Mouse (Mus musculus) bone marrow macrophage, adult 2 months (primary cell): Measurements from ENCODE around the gene Phykpl. TPM values are rescaled to one million over a fixed set of nuclear protein-coding genes. Genes with fewer than 3 reads are reported as not detected.
A peak's percentile ranks its signal among the peaks of the same experiment; 100 is the strongest.
"Not testable (repeated sequence)": the region's sequence is repeated elsewhere in the genome, so short reads cannot be mapped to it uniquely, and the experiment has no call there.

Experiments used
- H3K27ac ChIP-seq: 2 replicates; pipeline ENCODE4 v1.5.1; 2012; ENCODE audit warnings: low read depth, low read length; ENCODE audit not compliant: insufficient read depth
- H3K4me1 ChIP-seq: 2 replicates; pipeline ENCODE4 v1.6.1; 2012; ENCODE audit warnings: low read length; ENCODE audit not compliant: control insufficient read depth, insufficient read depth
- H3K4me3 ChIP-seq: 2 replicates; pipeline ENCODE4 v1.5.1; 2012; ENCODE audit warnings: mild to moderate bottlenecking, low read length, moderate library complexity; ENCODE audit not compliant: insufficient read depth
- CTCF ChIP-seq: IDR thresholded peaks from 2 replicates; pipeline ENCODE4 v1.5.1; 2012; ENCODE audit warnings: low read depth, mild to moderate bottlenecking, low read length, moderate library complexity
- POLR2A ChIP-seq: IDR thresholded peaks from 2 replicates; pipeline ENCODE4 v1.6.1; 2012; ENCODE audit warnings: mild to moderate bottlenecking, low read depth, low read length, borderline replicate concordance
- polyA plus RNA-seq: library from polyadenylated mRNA; stranded (reverse); fragments of >200 nt; gene quantifications from 2 replicates; pipeline ENCODE4 v1.2.4, GENCODE M21; 2012; ENCODE audit not compliant: missing spikeins, insufficient read depth, insufficient read length

Phykpl gene
- polyA plus RNA-seq, 1 experiment: 8.4 TPM

DNA sequence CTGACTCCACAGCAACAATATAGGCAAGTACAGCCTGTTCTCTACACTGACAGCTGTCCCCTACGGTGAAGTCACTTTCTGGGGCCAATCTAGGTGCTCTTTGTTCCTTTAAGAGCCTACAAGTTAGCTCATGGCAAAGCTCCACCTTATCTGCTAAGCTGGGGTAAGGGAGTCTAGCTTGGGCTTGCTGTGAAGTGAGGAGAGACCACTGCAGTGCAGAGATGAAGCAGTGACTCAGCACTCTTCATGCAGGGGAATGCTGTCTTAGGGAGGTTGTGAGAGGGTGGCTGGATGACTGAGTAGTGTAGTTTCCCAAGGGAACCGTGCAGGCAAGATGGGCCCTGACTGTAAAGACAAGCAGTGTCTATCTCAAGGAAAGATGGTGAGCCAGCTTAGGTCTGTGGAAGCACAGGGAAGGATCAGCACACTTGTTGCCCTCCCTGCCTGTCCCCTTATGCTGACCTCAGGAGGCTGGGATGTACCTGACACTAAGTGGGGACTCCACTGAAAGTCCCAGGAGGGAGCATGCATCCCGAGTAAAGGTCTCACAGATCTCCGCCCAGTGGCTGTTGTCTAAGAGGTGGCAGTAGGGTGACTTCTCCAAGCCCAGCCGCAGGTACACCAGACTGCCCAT, 40.7 kb downstream of the Phykpl start:
- Histone ChIP-seq H3K4me3 (no peak overlapping the region), H3K27ac (no peak overlapping the region), H3K4me1 (peaks cover 8% of the 10 kb centered on the region)
- no peak for TF ChIP-seq POLR2A
- no peak for TF ChIP-seq CTCF

GRCm38 (mm10) chr11:51627425-51627824, 42.9 kb downstream of the Phykpl start:
- Histone ChIP-seq H3K27ac (no peak overlapping the region), H3K4me1 (peaks cover 13% of the 10 kb centered on the region), H3K4me3 (no peak overlapping the region)
- no peak for TF ChIP-seq POLR2A
- no peak for TF ChIP-seq CTCF

GRCm38 (mm10) chr11:51627907-51628306, 43.4 kb downstream of the Phykpl start:
- Histone ChIP-seq H3K4me1 (peaks cover 16% of the 10 kb centered on the region), H3K4me3 (no peak overlapping the region), H3K27ac (no peak overlapping the region)
- TF ChIP-seq CTCF (no peak), POLR2A (no peak)

DNA sequence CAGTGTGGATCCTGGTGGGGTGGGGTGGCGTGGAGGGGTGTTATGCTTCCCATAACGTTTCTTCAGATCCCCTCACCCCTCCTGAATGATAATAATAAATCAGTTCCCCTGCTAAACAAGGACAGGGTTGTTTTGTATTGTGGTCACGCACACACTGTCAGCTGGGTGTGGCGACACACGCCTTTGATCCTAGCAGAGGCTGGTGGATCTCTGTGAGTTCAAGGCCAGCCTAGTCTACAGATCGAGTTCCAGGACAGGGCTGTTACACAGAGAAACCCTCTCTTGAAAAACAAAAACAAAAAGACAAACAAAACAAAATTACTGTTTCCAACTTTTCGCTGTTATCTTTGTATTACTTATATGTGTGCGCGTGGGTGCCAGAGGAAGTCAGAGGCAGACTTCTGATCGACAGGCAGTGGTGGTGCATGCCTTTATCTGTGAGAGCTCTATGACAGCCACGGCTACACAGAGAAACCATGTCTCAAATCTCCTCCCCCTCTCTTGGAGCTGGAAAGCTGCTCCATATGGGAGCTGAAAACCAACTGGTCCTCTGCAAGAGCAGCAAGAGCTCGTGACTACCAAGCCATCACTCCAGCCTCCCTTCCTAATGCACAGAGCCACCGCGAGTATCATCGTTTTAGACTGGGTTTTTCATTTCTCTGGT, 45.2 kb downstream of the Phykpl start:
- TF ChIP-seq POLR2A (no peak), CTCF (no peak)
- no peak overlapping the region for H3K4me3 ChIP-seq
- H3K27ac ChIP-seq: no peak overlapping the region
- peaks cover 32% of the 10 kb centered on the region for H3K4me1 ChIP-seq

DNA sequence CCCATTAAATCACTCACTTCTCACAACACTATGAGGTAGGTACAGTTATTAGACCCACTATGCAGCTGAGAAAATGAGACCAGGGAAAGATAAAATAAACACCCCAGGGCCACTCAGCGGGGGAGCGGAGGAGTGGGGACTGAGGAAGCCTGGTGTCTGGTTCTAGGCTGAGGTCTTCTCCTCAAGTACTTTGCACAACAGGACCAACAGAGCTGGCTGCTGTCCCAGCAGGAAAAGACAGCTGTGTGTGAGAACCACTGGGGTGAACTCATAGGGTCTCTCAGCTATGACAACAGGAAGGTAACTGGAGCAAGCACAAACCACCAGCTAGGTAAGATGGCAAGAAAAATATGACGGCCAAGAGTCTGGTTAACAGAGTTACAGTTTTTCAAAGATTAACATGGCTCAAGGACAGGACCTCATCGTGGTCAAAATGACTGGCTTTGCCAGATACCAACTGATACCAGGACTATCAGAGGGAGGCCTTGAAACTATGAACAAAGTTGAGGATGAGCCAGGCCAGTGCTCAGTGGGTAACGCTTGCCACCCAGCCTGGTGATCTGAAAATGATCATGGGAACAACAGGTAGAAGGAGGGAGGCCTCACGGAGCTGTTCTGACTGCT, 47.7 kb downstream of the Phykpl start:
- no peak overlapping the region for H3K27ac ChIP-seq
- TF ChIP-seq POLR2A (no peak), CTCF (no peak)

GRCm38 (mm10) chr11:51633200-51633599, 48.6 kb downstream of the Phykpl start:
- Histone ChIP-seq H3K27ac (peak overlapping the region; percentile 13; the same call in 1 of the 2 replicates), H3K4me1 (peaks cover 48% of the 10 kb centered on the region)
- H3K4me3 ChIP-seq: not testable (repeated sequence)

More for the DNA sequence above, 47.7 kb downstream of the Phykpl start:
- Histone ChIP-seq H3K4me3 (no peak overlapping the region), H3K4me1 (peaks cover 43% of the 10 kb centered on the region)

- TF ChIP-seq POLR2A: no peak
- no peak for TF ChIP-seq CTCF
- H3K4me3 ChIP-seq: no peak overlapping the region
- peak overlapping the region; percentile 11; the same call in 1 of the 2 replicates for H3K27ac ChIP-seq
- peaks cover 52% of the 10 kb centered on the region for H3K4me1 ChIP-seq
Measured at GRCm38 (mm10) chr11:51633721-51634120, 49.2 kb downstream of the Phykpl start.

GRCm38 (mm10) chr11:51635127-51635524, 50.6 kb downstream of the Phykpl start:
- TF ChIP-seq CTCF (no peak), POLR2A (no peak)
- Histone ChIP-seq H3K4me1 (peaks cover 53% of the 10 kb centered on the region), H3K4me3 (peak overlapping the region; percentile 90), H3K27ac (peak overlapping the region; percentile 83)

DNA sequence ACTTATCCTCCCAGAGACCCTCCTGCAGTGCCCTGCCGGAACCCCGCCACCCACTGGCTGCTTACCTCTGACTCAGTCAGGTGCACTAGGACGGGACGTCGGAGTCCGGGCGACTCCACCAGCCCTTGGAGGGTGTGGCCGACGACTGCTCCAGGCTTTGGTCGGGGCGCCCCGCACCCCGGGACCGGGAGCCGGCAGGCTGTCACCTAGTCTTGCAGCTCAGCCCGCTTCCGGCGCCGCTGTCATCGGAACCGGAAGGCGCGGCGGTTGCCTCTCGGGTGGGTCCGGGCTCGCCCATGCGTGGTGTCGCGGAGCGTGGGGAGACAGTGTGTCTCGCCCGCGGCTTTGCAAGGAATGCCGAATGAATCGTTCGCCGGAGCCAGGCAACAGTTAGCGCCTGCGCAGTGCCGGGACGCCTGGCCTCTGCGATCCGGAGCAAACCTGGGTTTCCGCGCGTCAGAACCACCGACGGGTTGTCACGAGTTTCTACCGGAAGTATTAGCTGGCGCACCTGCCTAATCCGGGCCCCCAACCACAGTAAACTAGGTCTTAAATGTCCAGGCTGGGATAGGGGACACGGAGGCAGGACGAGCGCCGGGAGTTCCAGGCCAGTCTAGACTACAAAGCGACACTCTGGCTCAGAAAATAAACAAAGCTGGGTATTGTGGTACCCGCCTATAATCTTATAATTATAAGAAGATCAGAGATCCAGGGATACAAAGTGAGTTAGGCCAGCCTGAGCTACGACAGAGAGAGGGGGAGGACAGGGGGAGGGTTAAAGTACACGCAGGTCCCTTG, 51.2 kb downstream of the Phykpl start, which contains the start of gene Rmnd5b:
TSS of gene Rmnd5b (minus strand) at position 372 of the 798 bp plus-strand sequence.
- Histone ChIP-seq H3K27ac (peak within 1 kb of the TSS; percentile 83), H3K4me3 (peak within 1 kb of the TSS; percentile 90), H3K4me1 (peaks cover 53% of the 10 kb centered on the region)
- TF ChIP-seq POLR2A (peak; percentile 32; the same call in 1 of the 2 replicates), CTCF (no peak)
